Mouse (Mus musculus) liver, embryonic 14.5 days (tissue): Measurements from ENCODE around the gene Foxred2.

Source experiments
- CTCF ChIP-seq: IDR thresholded peaks from 2 replicates; pipeline ENCODE4 v1.5.1; 2016; ENCODE audit warnings: antibody characterized with exemption, low read depth, control low read depth
- EP300 ChIP-seq: IDR thresholded peaks from 2 replicates; pipeline ENCODE4 v1.6.1; 2016; ENCODE audit warnings: antibody characterized with exemption, low read depth

DNA sequence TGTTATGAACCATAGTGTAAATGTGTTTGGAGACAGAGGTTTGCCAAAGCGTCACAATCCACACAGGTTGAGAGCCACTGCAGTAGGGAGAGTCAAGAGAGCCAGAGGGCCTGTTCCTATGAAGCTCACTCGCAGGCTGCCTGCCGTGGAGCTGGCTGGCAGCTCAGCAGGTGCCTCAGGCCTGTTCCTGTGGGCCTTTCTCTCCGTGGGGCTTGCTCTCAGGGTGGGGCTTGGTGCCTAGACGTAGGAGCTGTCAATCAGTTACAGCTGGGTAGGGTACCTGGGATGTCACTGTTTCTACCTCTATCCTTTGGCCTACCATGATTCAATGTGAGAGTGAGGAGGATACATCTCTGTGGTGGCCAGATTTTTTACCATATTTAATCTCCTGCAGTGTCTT, 21.6 kb downstream of the Foxred2 start:
- TF ChIP-seq CTCF (no peak), EP300 (no peak)
